29 mouse cellular contexts compared by ENCODE assay signal in the genomic region with DNA sequence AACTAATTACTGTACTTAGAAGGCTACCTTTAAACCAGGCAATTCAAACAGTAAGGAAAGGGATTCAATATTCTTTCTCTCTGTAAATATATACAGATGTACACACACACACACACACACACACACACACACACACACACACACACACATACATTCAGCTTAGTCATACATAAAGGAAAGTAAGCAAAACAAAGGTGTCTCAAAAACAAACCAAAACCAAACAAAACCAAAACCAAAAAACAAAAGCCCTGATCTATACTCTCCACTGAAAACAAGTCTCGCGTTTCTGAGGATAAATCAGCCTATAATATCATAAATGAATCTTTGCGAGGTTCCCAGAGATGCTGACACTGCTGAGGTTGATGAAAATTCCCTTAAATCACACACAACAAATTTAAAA. TPM values are rescaled to one million over a fixed set of nuclear protein-coding genes. Genes with fewer than 3 reads are reported as not detected.
"Had no signal": no experiment of that assay in that cellular context is flagged by ENCODE, and none has a peak within 500 bp of the region (broad histone marks: within the 10 kb centered on the region; RNA-seq: fewer than 3 reads in every experiment).

No protein-coding gene starts in this region.

- H3K4me1 ChIP-seq: intestine, embryonic 15.5 days; limb, embryonic 15.5 days had no signal

- H3K9me3 ChIP-seq: heart, embryonic 13.5 days; heart, embryonic 15.5 days; hindbrain, embryonic 13.5 days; hindbrain, embryonic 15.5 days; intestine, embryonic 15.5 days; limb, embryonic 13.5 days; limb, embryonic 15.5 days; liver, embryonic 12.5 days had no signal

- H3K36me3 ChIP-seq: hindbrain, embryonic 13.5 days; hindbrain, embryonic 15.5 days had no signal

- ATAC-seq: hindbrain, postnatal 0 days; inflammation-experienced regulatory T-cells, adult 6 months; intestine, embryonic 15.5 days; intestine, postnatal 0 days; liver, embryonic 12.5 days had no signal

- H3K27me3 ChIP-seq: heart, embryonic 13.5 days; heart, embryonic 15.5 days; hindbrain, embryonic 13.5 days; hindbrain, embryonic 15.5 days; intestine, embryonic 15.5 days; limb, embryonic 13.5 days; limb, embryonic 15.5 days; liver, embryonic 12.5 days had no signal

- H3K4me2 ChIP-seq: heart, embryonic 11.5 days; heart, embryonic 13.5 days; heart, embryonic 15.5 days; hindbrain, embryonic 13.5 days; hindbrain, embryonic 15.5 days; intestine, embryonic 15.5 days; limb, embryonic 13.5 days; limb, embryonic 15.5 days; liver, embryonic 12.5 days had no signal

- DNase-seq: gastrocnemius, postnatal 14 days; gastrocnemius, postnatal 36 days; heart, adult 11 months; heart, adult 2 months; heart, postnatal 14 days; heart, postnatal 36 days; kidney, adult 18-20 months; kidney, adult 8-10 months; kidney, postnatal 10 days; kidney, postnatal 25 days; kidney, postnatal 4 days; left cerebral cortex, postnatal 4 days had no signal

- H3K27ac ChIP-seq: heart, adult 2 months; heart, embryonic 13.5 days; heart, embryonic 15.5 days; hindbrain, embryonic 13.5 days; hindbrain, embryonic 15.5 days; hindbrain, postnatal 0 days; intestine, embryonic 15.5 days; layer of hippocampus, adult 2 months; left cerebral cortex, adult 2 months; limb, embryonic 13.5 days; limb, embryonic 15.5 days; liver, embryonic 12.5 days; liver, embryonic 14.5 days had no signal

- H3K9ac ChIP-seq: heart, embryonic 13.5 days; heart, embryonic 15.5 days; hindbrain, embryonic 13.5 days; hindbrain, embryonic 15.5 days; intestine, embryonic 15.5 days; limb, embryonic 13.5 days; limb, embryonic 15.5 days; liver, embryonic 12.5 days; liver, embryonic 14.5 days had no signal

- H3K4me3 ChIP-seq: heart, adult 2 months; heart, embryonic 13.5 days; heart, embryonic 15.5 days; hindbrain, embryonic 13.5 days; hindbrain, embryonic 15.5 days; intestine, embryonic 15.5 days; layer of hippocampus, adult 2 months; left cerebral cortex, adult 2 months; limb, embryonic 13.5 days; limb, embryonic 15.5 days; liver, embryonic 12.5 days had no signal

RNA-seq across cellular contexts. Expression of a gene that starts 26.3 kb away (rescaled TPM):
- total RNA-seq: hematopoietic stem cell, adult 5-6 weeks; liver, adult 2 months had no signal
- polyA plus RNA-seq: liver, adult 2 months had no signal
